Mouse (Mus musculus): Measurements from ENCODE around the gene Gm10803.
"Not testable (repeated sequence)": the region's sequence is repeated elsewhere in the genome, so short reads cannot be mapped to it uniquely, and the experiment has no call there.

Gm10803 gene

GRCm38 (mm10) chr2:93560268-93560667 is at the start of gene Gm10803:
TSS of gene Gm10803 (plus strand) at chr2:93560568.
- not testable (repeated sequence) for DNase-seq (ENCODE audit: low read depth, low spot score)

GRCm38 (mm10) chr2:93510839-93511238 is 49.5 kb upstream of the Gm10803 start:
- DNase-seq (ENCODE audit: low read depth, low spot score), result no peak

GRCm38 (mm10) chr2:93512130-93512529 is 48.2 kb upstream of the Gm10803 start:
- DNase-seq (ENCODE audit: low read depth, low spot score), result no peak

- DNase-seq (ENCODE audit: low read depth, low spot score), result no peak
Measured at GRCm38 (mm10) chr2:93515246-93515645, 45.1 kb upstream of the Gm10803 start.

- DNase-seq (ENCODE audit: low read depth, low spot score), result no peak
Measured at GRCm38 (mm10) chr2:93521042-93521441, 39.3 kb upstream of the Gm10803 start.

GRCm38 (mm10) chr2:93521571-93521970 is 38.8 kb upstream of the Gm10803 start:
- DNase-seq (ENCODE audit: low read depth, low spot score), result no peak

GRCm38 (mm10) chr2:93522005-93522404 is 38.4 kb upstream of the Gm10803 start:
- no peak for DNase-seq (ENCODE audit: low read depth, low spot score)

GRCm38 (mm10) chr2:93525033-93525762 is 35.2 kb upstream of the Gm10803 start:
- DNase-seq (ENCODE audit: low read depth, low spot score), result no peak

- DNase-seq (ENCODE audit: low read depth, low spot score), result no peak
Measured at GRCm38 (mm10) chr2:93529602-93530001, 30.8 kb upstream of the Gm10803 start.

GRCm38 (mm10) chr2:93533891-93534290 is 26.5 kb upstream of the Gm10803 start:
- no peak for DNase-seq (ENCODE audit: low read depth, low spot score)

GRCm38 (mm10) chr2:93537385-93537967 is 22.9 kb upstream of the Gm10803 start:
- DNase-seq (ENCODE audit: low read depth, low spot score), result no peak

GRCm38 (mm10) chr2:93538140-93538539 is 22.2 kb upstream of the Gm10803 start:
- DNase-seq (ENCODE audit: low read depth, low spot score), result no peak

GRCm38 (mm10) chr2:93541771-93542170 is 18.6 kb upstream of the Gm10803 start:
- no peak for DNase-seq (ENCODE audit: low read depth, low spot score)

GRCm38 (mm10) chr2:93552676-93553521 is 7.5 kb upstream of the Gm10803 start:
- peak; percentile 6 for DNase-seq (ENCODE audit: low read depth, low spot score)

GRCm38 (mm10) chr2:93553905-93554304 is 6.5 kb upstream of the Gm10803 start:
- DNase-seq (ENCODE audit: low read depth, low spot score), result no peak

- DNase-seq (ENCODE audit: low read depth, low spot score), result no peak
Measured at GRCm38 (mm10) chr2:93565647-93566046, 5.3 kb downstream of the Gm10803 start.

- DNase-seq (ENCODE audit: low read depth, low spot score), result no peak
Measured at GRCm38 (mm10) chr2:93567675-93568074, 7.3 kb downstream of the Gm10803 start.

GRCm38 (mm10) chr2:93572565-93572964 is 12.2 kb downstream of the Gm10803 start:
- no peak for DNase-seq (ENCODE audit: low read depth, low spot score)

- no peak for DNase-seq (ENCODE audit: low read depth, low spot score)
Measured at GRCm38 (mm10) chr2:93581271-93581670, 20.9 kb downstream of the Gm10803 start.

GRCm38 (mm10) chr2:93585821-93586220 is 25.5 kb downstream of the Gm10803 start:
- DNase-seq (ENCODE audit: low read depth, low spot score), result no peak

GRCm38 (mm10) chr2:93587446-93587845 is 27.1 kb downstream of the Gm10803 start:
- DNase-seq (ENCODE audit: low read depth, low spot score), result no peak

- DNase-seq (ENCODE audit: low read depth, low spot score), result no peak
Measured at GRCm38 (mm10) chr2:93589875-93590274, 29.5 kb downstream of the Gm10803 start.

Data from telencephalon, adult 2 months (tissue).